Mouse (Mus musculus) stomach, postnatal 0 days (tissue): ENCODE measurements at regions not wholly inside any gene's neighbourhood (a gene's known extent, or its start where the extent isn't known, plus 50 kb on each side); places are given as distances from the start of the nearest gene placed in this dataset.

Experiments used
- CTCF ChIP-seq: IDR thresholded peaks from 2 replicates; pipeline ENCODE4 v1.5.1; 2016; ENCODE audit warnings: antibody characterized with exemption, low read depth, mild to moderate bottlenecking, moderate library complexity
- EP300 ChIP-seq: optimal IDR thresholded peaks from 2 replicates; pipeline ENCODE3; 2016; ENCODE audit warnings: antibody characterized with exemption

GRCm38 (mm10) chr19:56663474-56664227, 58.3 kb upstream of the Adrb1 start:
- TF ChIP-seq CTCF (no peak), EP300 (no peak)
